Mouse (Mus musculus): ENCODE data around the gene Mafk. TPM values are rescaled to one million over a fixed set of nuclear protein-coding genes. Genes with fewer than 3 reads are reported as not detected.
"Not testable (repeated sequence)": the region's sequence is repeated elsewhere in the genome, so short reads cannot be mapped to it uniquely, and the experiment has no call there.

Mafk gene
- polyA plus RNA-seq (2014; fragmentation: Nextera tagmentation; extraction: Ambion mirVana): 5.7 and 8.9 TPM in 2 replicates

- H3K27ac ChIP-seq (ENCODE audit: low read depth, low read length): 0 out of 2 replicates have a peak within 1 kb of the TSS, but pooled peaks have one; percentile 22
Observed at GRCm38 (mm10) chr5:139791227-139792158, at the start of gene Mafk. Gene Mafk, plus strand, starts transcription at chr5:139791513.

GRCm38 (mm10) chr5:139742640-139743039 lies 48.7 kb upstream of the Mafk start:
- 63% methylated on average over 3 of the region's 3 CpGs for WGBS
- H3K4me3 ChIP-seq (ENCODE audit: low read depth, low read length); H3K4me1 ChIP-seq (ENCODE audit: control insufficient read depth, insufficient read depth, low read length); H3K36me3 ChIP-seq (ENCODE audit: control insufficient read depth, insufficient read depth, low read length); H3K9me3 ChIP-seq (ENCODE audit: control insufficient read depth, low read length); H3K27ac ChIP-seq (ENCODE audit: low read depth, low read length); H3K9ac ChIP-seq (replicated peaks; ENCODE audit: low read depth, low read length); H3K27me3 ChIP-seq (ENCODE audit: control insufficient read depth, insufficient read depth, low read length); ATAC-seq (ENCODE audit: low read depth); H3K4me2 ChIP-seq (ENCODE audit: low read depth, low read length): not testable (repeated sequence)

More at GRCm38 (mm10) chr5:139791227-139792158, at the start of gene Mafk:
- no peaks in the 10 kb centered on the region for H3K36me3 ChIP-seq (ENCODE audit: control insufficient read depth, insufficient read depth, low read length)
- H3K9ac ChIP-seq (replicated peaks; ENCODE audit: low read depth, low read length): peak within 1 kb of the TSS; percentile 67
- peaks cover 21% of the 10 kb centered on the region for H3K4me1 ChIP-seq (ENCODE audit: control insufficient read depth, insufficient read depth, low read length)
- H3K4me2 ChIP-seq (ENCODE audit: low read depth, low read length): peak within 1 kb of the TSS; percentile 100
- no peaks in the 10 kb centered on the region for H3K9me3 ChIP-seq (ENCODE audit: control insufficient read depth, low read length)
- no peaks in the 10 kb centered on the region for H3K27me3 ChIP-seq (ENCODE audit: control insufficient read depth, insufficient read depth, low read length)
- WGBS: under 1% methylated on average over 92 of the region's 92 CpGs
- ATAC-seq (ENCODE audit: low read depth): peak; percentile 84
- peak within 1 kb of the TSS; percentile 75 for H3K4me3 ChIP-seq (ENCODE audit: low read depth, low read length)

- Histone ChIP-seq H3K4me3 (ENCODE audit: low read depth, low read length) (no peak overlapping the region), H3K9ac (replicated peaks; ENCODE audit: low read depth, low read length) (no peak overlapping the region), H3K27ac (ENCODE audit: low read depth, low read length) (no peak overlapping the region), H3K27me3 (ENCODE audit: control insufficient read depth, insufficient read depth, low read length) (no peaks in the 10 kb centered on the region), H3K36me3 (ENCODE audit: control insufficient read depth, insufficient read depth, low read length) (no peaks in the 10 kb centered on the region), H3K4me2 (ENCODE audit: low read depth, low read length) (no peak overlapping the region), H3K4me1 (ENCODE audit: control insufficient read depth, insufficient read depth, low read length) (no peaks in the 10 kb centered on the region), H3K9me3 (ENCODE audit: control insufficient read depth, low read length) (no peaks in the 10 kb centered on the region)
- peak; percentile 65; the same call in 1 of the 2 replicates for ATAC-seq (ENCODE audit: low read depth)
- 8% methylated on average over 3 of the region's 3 CpGs for WGBS
Observed at GRCm38 (mm10) chr5:139745771-139746170, 45.5 kb upstream of the Mafk start.

GRCm38 (mm10) chr5:139749413-139750125 lies 41.7 kb upstream of the Mafk start:
- Histone ChIP-seq H3K9me3 (ENCODE audit: control insufficient read depth, low read length) (no peaks in the 10 kb centered on the region), H3K4me2 (ENCODE audit: low read depth, low read length) (no peak overlapping the region), H3K36me3 (ENCODE audit: control insufficient read depth, insufficient read depth, low read length) (peaks cover 16% of the 10 kb centered on the region), H3K4me1 (ENCODE audit: control insufficient read depth, insufficient read depth, low read length) (no peaks in the 10 kb centered on the region), H3K27me3 (ENCODE audit: control insufficient read depth, insufficient read depth, low read length) (no peaks in the 10 kb centered on the region), H3K27ac (ENCODE audit: low read depth, low read length) (no peak overlapping the region), H3K4me3 (ENCODE audit: low read depth, low read length) (no peak overlapping the region), H3K9ac (replicated peaks; ENCODE audit: low read depth, low read length) (no peak overlapping the region)
- ATAC-seq (ENCODE audit: low read depth): no peak
- 89% methylated on average over 16 of the region's 16 CpGs for WGBS

GRCm38 (mm10) chr5:139750535-139750934 lies 40.8 kb upstream of the Mafk start:
- H3K9ac ChIP-seq (replicated peaks; ENCODE audit: low read depth, low read length): no peak overlapping the region
- H3K9me3 ChIP-seq (ENCODE audit: control insufficient read depth, low read length): no peaks in the 10 kb centered on the region
- no peak overlapping the region for H3K4me2 ChIP-seq (ENCODE audit: low read depth, low read length)
- ATAC-seq (ENCODE audit: low read depth): peak; percentile 45
- H3K27me3 ChIP-seq (ENCODE audit: control insufficient read depth, insufficient read depth, low read length): no peaks in the 10 kb centered on the region
- peaks cover 22% of the 10 kb centered on the region for H3K36me3 ChIP-seq (ENCODE audit: control insufficient read depth, insufficient read depth, low read length)
- no peak overlapping the region for H3K4me3 ChIP-seq (ENCODE audit: low read depth, low read length)
- no peaks in the 10 kb centered on the region for H3K4me1 ChIP-seq (ENCODE audit: control insufficient read depth, insufficient read depth, low read length)
- no peak overlapping the region for H3K27ac ChIP-seq (ENCODE audit: low read depth, low read length)

GRCm38 (mm10) chr5:139754753-139755152 lies 36.6 kb upstream of the Mafk start:
- H3K4me3 ChIP-seq (ENCODE audit: low read depth, low read length): no peak overlapping the region
- H3K27me3 ChIP-seq (ENCODE audit: control insufficient read depth, insufficient read depth, low read length): no peaks in the 10 kb centered on the region
- no peak overlapping the region for H3K27ac ChIP-seq (ENCODE audit: low read depth, low read length)
- H3K4me2 ChIP-seq (ENCODE audit: low read depth, low read length): no peak overlapping the region
- no peaks in the 10 kb centered on the region for H3K9me3 ChIP-seq (ENCODE audit: control insufficient read depth, low read length)
- H3K36me3 ChIP-seq (ENCODE audit: control insufficient read depth, insufficient read depth, low read length): peaks cover 60% of the 10 kb centered on the region
- 33% methylated on average over 12 of the region's 12 CpGs for WGBS
- H3K4me1 ChIP-seq (ENCODE audit: control insufficient read depth, insufficient read depth, low read length): no peaks in the 10 kb centered on the region
- ATAC-seq (ENCODE audit: low read depth): no peak
- no peak overlapping the region for H3K9ac ChIP-seq (replicated peaks; ENCODE audit: low read depth, low read length)

- Histone ChIP-seq H3K9ac (replicated peaks; ENCODE audit: low read depth, low read length) (no peak overlapping the region), H3K4me1 (ENCODE audit: control insufficient read depth, insufficient read depth, low read length) (no peaks in the 10 kb centered on the region), H3K9me3 (ENCODE audit: control insufficient read depth, low read length) (no peaks in the 10 kb centered on the region), H3K27ac (ENCODE audit: low read depth, low read length) (no peak overlapping the region), H3K4me3 (ENCODE audit: low read depth, low read length) (no peak overlapping the region), H3K27me3 (ENCODE audit: control insufficient read depth, insufficient read depth, low read length) (no peaks in the 10 kb centered on the region), H3K36me3 (ENCODE audit: control insufficient read depth, insufficient read depth, low read length) (peaks cover 70% of the 10 kb centered on the region), H3K4me2 (ENCODE audit: low read depth, low read length) (no peak overlapping the region)
- no peak for ATAC-seq (ENCODE audit: low read depth)
- WGBS: 93% methylated on average over 12 of the region's 12 CpGs
Observed at GRCm38 (mm10) chr5:139756135-139756534, 35.2 kb upstream of the Mafk start.

GRCm38 (mm10) chr5:139756586-139756985 lies 34.7 kb upstream of the Mafk start:
- Histone ChIP-seq H3K4me3 (ENCODE audit: low read depth, low read length) (no peak overlapping the region), H3K4me1 (ENCODE audit: control insufficient read depth, insufficient read depth, low read length) (no peaks in the 10 kb centered on the region), H3K27ac (ENCODE audit: low read depth, low read length) (no peak overlapping the region), H3K9ac (replicated peaks; ENCODE audit: low read depth, low read length) (no peak overlapping the region), H3K36me3 (ENCODE audit: control insufficient read depth, insufficient read depth, low read length) (peaks cover 70% of the 10 kb centered on the region), H3K27me3 (ENCODE audit: control insufficient read depth, insufficient read depth, low read length) (no peaks in the 10 kb centered on the region), H3K9me3 (ENCODE audit: control insufficient read depth, low read length) (no peaks in the 10 kb centered on the region), H3K4me2 (ENCODE audit: low read depth, low read length) (no peak overlapping the region)
- ATAC-seq (ENCODE audit: low read depth): no peak
- 91% methylated on average over 2 of the region's 2 CpGs for WGBS

GRCm38 (mm10) chr5:139758096-139758495 lies 33.2 kb upstream of the Mafk start:
- Histone ChIP-seq H3K4me1 (ENCODE audit: control insufficient read depth, insufficient read depth, low read length) (no peaks in the 10 kb centered on the region), H3K4me2 (ENCODE audit: low read depth, low read length) (no peak overlapping the region), H3K36me3 (ENCODE audit: control insufficient read depth, insufficient read depth, low read length) (peaks cover 71% of the 10 kb centered on the region), H3K9me3 (ENCODE audit: control insufficient read depth, low read length) (no peaks in the 10 kb centered on the region), H3K9ac (replicated peaks; ENCODE audit: low read depth, low read length) (no peak overlapping the region), H3K4me3 (ENCODE audit: low read depth, low read length) (no peak overlapping the region), H3K27me3 (ENCODE audit: control insufficient read depth, insufficient read depth, low read length) (no peaks in the 10 kb centered on the region), H3K27ac (ENCODE audit: low read depth, low read length) (no peak overlapping the region)
- no peak for ATAC-seq (ENCODE audit: low read depth)
- WGBS: 88% methylated on average over 16 of the region's 16 CpGs

Data from neural tube, embryonic 14.5 days (tissue).